Mouse (Mus musculus): ENCODE data around the gene Arl1.

DNA sequence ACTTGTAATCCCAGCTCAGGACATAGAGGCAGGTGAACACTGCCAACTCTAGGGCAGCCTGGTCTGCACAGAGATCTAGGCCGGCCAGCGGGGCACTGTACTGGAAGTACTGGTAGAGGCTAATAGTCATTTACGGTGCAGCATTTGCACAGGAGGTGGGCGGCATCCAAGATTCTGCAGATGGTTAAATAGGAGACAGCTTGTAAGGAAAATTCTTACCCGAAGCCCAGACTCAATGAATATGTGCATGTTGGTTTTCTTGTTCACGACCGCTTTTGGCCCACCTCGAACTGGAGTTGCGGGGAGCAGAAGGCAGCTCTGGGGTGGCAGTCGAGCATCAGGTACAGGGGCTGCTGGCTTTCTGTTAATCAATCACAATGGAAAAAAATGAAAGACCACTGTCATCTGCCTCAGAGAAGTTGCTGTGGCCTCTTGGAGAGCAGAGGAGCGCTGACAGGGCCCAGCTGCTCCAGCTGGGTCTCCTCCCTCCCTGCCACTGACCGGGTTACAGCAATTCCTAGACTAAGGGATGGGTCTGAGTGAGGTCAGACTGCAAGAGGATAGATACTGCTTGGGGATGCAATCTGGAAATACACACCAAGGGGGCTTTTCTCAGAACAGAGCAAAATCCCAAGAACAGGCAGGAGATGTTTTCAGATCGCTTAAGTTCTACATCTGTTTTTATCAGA, 31.0 kb downstream of the Arl1 start:
- TF ChIP-seq CTCF (IDR thresholded peaks at IDR 0.05; ENCODE audit: control insufficient read depth, insufficient read depth, insufficient read length) (no peak), USF1 (IDR thresholded peaks at IDR 0.05; ENCODE audit: low read depth) (no peak)

All from C2C12 (cell line).